Mouse (Mus musculus): ENCODE results near the gene Pibf1. TPM values are rescaled to one million over a fixed set of nuclear protein-coding genes. Genes with fewer than 3 reads are reported as not detected.

The Pibf1 gene
- total RNA-seq, 2 experiments from 2014 or later = 28.9 to 39.6 TPM

- no peak for ATAC-seq (replicated peaks; ENCODE audit: low FRiP score, poor library complexity, severe bottlenecking)
These were observed 145.3 kb downstream of the Pibf1 start for GRCm38 (mm10) chr14:99244508-99244907.

- ATAC-seq (replicated peaks; ENCODE audit: low FRiP score, poor library complexity, severe bottlenecking) = no peak
These were observed 162.8 kb downstream of the Pibf1 start for GRCm38 (mm10) chr14:99262026-99262425.

- peak; percentile 83 for ATAC-seq (replicated peaks; ENCODE audit: low FRiP score, poor library complexity, severe bottlenecking)
These were observed 164.6 kb downstream of the Pibf1 start for GRCm38 (mm10) chr14:99263816-99264215.

GRCm38 (mm10) chr14:99265791-99266190, 166.6 kb downstream of the Pibf1 start:
- ATAC-seq (replicated peaks; ENCODE audit: low FRiP score, poor library complexity, severe bottlenecking) = no peak

GRCm38 (mm10) chr14:99266749-99267148, 167.5 kb downstream of the Pibf1 start:
- no peak for ATAC-seq (replicated peaks; ENCODE audit: low FRiP score, poor library complexity, severe bottlenecking)

GRCm38 (mm10) chr14:99274056-99274455, 174.8 kb downstream of the Pibf1 start:
- ATAC-seq (replicated peaks; ENCODE audit: low FRiP score, poor library complexity, severe bottlenecking) = no peak

GRCm38 (mm10) chr14:99275827-99276226, 176.6 kb downstream of the Pibf1 start:
- ATAC-seq (replicated peaks; ENCODE audit: low FRiP score, poor library complexity, severe bottlenecking) = no peak

- no peak for ATAC-seq (replicated peaks; ENCODE audit: low FRiP score, poor library complexity, severe bottlenecking)
These were observed 179.1 kb downstream of the Pibf1 start for GRCm38 (mm10) chr14:99278312-99278711.

GRCm38 (mm10) chr14:99278763-99279486, 179.7 kb downstream of the Pibf1 start:
- ATAC-seq (replicated peaks; ENCODE audit: low FRiP score, poor library complexity, severe bottlenecking) = no peak

- ATAC-seq (replicated peaks; ENCODE audit: low FRiP score, poor library complexity, severe bottlenecking) = no peak
These were observed 181.2 kb downstream of the Pibf1 start for GRCm38 (mm10) chr14:99280399-99280798.

- ATAC-seq (replicated peaks; ENCODE audit: low FRiP score, poor library complexity, severe bottlenecking) = no peak
These were observed 181.7 kb downstream of the Pibf1 start for GRCm38 (mm10) chr14:99280825-99281433.

- ATAC-seq (replicated peaks; ENCODE audit: low FRiP score, poor library complexity, severe bottlenecking) = no peak
These were observed 186.3 kb downstream of the Pibf1 start for GRCm38 (mm10) chr14:99285486-99285885.

GRCm38 (mm10) chr14:99292176-99292575, 193.0 kb downstream of the Pibf1 start:
- no peak for ATAC-seq (replicated peaks; ENCODE audit: low FRiP score, poor library complexity, severe bottlenecking)

GRCm38 (mm10) chr14:99294424-99294823, 195.2 kb downstream of the Pibf1 start:
- ATAC-seq (replicated peaks; ENCODE audit: low FRiP score, poor library complexity, severe bottlenecking) = no peak

- ATAC-seq (replicated peaks; ENCODE audit: low FRiP score, poor library complexity, severe bottlenecking) = no peak
These were observed 196.6 kb downstream of the Pibf1 start for GRCm38 (mm10) chr14:99295606-99296341.

GRCm38 (mm10) chr14:99298385-99299021, 199.3 kb downstream of the Pibf1 start, which contains the start of gene Klf5:
Gene Klf5 (plus strand): TSS chr14:99298691.
- peak; percentile 99 for ATAC-seq (replicated peaks; ENCODE audit: low FRiP score, poor library complexity, severe bottlenecking)

GRCm38 (mm10) chr14:99299022-99299481, 199.8 kb downstream of the Pibf1 start:
- peak; percentile 77 for ATAC-seq (replicated peaks; ENCODE audit: low FRiP score, poor library complexity, severe bottlenecking)

- no peak for ATAC-seq (replicated peaks; ENCODE audit: low FRiP score, poor library complexity, severe bottlenecking)
These were observed 200.5 kb downstream of the Pibf1 start for GRCm38 (mm10) chr14:99299701-99300191.

GRCm38 (mm10) chr14:99301472-99301871, 202.2 kb downstream of the Pibf1 start:
- no peak for ATAC-seq (replicated peaks; ENCODE audit: low FRiP score, poor library complexity, severe bottlenecking)

Data from erythroid progenitor cell, adult 5-6 weeks (primary cell).